Mouse (Mus musculus) kidney, postnatal 36 days (tissue): Measurements from ENCODE around the gene Tor1a.
"Not testable (repeated sequence)": the region's sequence is repeated elsewhere in the genome, so short reads cannot be mapped to it uniquely, and the experiment has no call there.

ENCODE experiments used
- DNase-seq, 2 experiments: peaks; one replicate each; pipeline ENCODE4 v3.0.0; 2021 to 2022; ENCODE audit warnings: mixed read lengths in 2 of 2

The Tor1a gene

DNA sequence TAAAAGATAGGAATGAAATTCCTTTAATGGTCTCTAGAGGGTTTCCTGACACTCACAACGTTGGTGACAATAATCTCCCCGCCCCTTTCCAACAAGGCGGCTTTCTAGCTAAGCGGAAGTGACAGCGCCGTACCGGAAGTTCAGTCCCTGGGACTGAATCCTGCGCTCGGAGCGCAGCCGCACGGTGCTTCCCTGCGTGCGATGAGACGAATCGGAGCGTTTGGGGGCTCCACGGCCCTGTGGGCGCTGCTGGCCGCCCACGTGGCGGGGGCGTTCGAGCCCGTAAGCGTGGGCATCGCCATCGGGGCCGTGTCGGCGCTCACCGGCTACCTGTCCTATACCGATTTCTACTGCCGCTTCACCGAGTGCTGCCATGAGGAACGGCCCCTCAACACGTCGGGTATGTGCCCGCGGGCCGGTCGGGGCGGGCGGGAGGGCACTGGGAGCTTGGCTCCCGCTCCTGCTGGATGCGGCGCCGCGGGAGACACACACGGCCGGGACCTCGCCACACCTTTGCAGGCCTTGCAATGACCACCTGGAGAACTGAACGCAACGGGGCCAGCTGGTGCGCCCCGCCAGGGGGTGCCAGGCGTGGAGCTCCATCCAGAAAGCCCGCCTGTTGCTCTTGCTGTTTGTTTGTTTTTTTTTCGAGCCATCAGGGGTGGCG is 14.8 kb downstream of the Tor1a start, which contains the start of gene Tor1b:
Gene Tor1b, plus strand, starts transcription at position 136 of the 667 bp plus-strand sequence.
- DNase-seq: peak; percentile 92

DNA sequence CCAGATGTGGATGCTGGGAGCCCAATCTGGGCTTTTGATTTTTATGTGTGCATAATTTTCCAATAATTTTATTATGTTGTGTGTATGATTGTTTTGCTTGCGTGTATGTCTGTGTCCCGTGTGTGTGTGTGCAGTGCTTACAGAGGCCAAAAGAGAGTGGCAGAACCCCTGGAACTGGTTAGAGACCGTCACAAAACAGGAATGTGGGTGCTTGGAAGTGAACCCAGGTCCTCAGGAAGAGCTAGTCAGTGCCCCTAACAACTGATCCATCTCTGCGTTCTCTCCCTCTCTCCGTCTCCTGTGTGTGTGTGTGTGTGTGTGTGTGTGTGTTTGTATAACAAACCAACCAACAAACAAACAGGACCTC is 15.3 kb downstream of the Tor1a start:
- no peak for DNase-seq

GRCm38 (mm10) chr2:30942603-30943011 is 25.1 kb downstream of the Tor1a start:
- peak; percentile 73 to 78 for DNase-seq

- peak in 1 of 2 experiments; percentile 40 for DNase-seq
These were observed 25.6 kb downstream of the Tor1a start for GRCm38 (mm10) chr2:30942116-30942515.

DNA sequence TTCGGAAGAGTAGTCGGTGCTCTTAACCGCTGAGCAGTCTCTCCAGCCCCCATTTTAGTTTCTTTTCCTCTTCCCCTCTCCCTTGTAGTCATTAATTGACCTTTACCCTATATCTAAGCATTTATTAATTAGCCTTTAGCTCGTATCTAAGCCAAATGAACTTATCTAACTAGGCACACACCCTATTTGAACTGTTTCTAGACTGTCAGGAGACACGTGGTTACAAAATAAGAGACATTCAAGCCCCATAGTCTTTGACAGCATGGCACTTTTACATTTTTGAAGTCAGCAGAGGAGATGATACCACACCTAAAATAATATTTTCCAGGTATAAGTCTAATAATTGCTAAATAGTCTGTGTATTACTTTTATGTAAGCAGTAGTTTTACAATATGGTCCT is 26.1 kb downstream of the Tor1a start:
- no peak for DNase-seq

DNA sequence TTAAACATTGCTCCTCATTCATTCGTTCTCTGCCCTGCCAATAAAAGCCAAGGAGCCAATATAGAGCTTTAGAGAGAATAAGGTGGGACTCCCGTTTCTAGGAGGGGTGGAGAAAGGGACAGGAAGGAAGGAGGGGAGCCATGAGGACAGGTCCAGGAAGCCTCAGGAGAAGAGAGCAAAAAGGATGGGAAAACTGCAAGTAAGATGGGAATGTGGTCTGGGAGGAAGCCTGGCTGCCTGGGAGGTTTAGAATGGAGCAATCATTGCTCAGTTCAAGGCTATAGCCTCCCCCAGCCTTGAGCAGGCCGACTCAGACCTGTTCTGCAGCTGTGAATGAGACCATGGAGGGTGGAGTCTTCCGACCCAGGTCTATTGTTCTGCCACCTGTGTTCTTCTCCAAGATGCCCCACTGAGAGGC is 29.1 kb downstream of the Tor1a start:
- no peak for DNase-seq

- DNase-seq: no peak
These were observed 30.0 kb downstream of the Tor1a start for GRCm38 (mm10) chr2:30937731-30938130.

- DNase-seq: no peak
These were observed 30.9 kb downstream of the Tor1a start for GRCm38 (mm10) chr2:30936808-30937207.

GRCm38 (mm10) chr2:30933917-30934450 is 33.7 kb downstream of the Tor1a start:
- DNase-seq: peak; percentile 72 to 85

DNA sequence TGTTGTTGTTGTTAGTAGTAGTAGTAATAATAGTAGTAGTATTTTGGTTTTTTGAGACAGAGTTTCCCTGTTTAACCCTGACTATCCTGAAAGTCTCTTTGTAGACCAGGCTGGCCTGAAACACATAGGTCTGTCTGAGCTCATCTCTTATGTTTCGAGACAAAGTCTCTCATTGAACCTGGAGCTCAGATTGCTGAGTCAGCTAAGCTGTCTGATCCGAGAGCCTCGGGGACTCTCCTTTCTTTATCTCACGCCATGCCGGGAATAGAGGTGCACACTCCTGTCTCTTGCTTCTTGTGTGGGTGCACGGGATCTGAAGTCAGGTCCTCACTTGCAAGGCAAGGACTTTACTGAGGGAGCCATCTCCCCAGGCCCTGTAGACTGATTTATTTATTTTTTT is 34.7 kb downstream of the Tor1a start:
- DNase-seq: no peak

DNA sequence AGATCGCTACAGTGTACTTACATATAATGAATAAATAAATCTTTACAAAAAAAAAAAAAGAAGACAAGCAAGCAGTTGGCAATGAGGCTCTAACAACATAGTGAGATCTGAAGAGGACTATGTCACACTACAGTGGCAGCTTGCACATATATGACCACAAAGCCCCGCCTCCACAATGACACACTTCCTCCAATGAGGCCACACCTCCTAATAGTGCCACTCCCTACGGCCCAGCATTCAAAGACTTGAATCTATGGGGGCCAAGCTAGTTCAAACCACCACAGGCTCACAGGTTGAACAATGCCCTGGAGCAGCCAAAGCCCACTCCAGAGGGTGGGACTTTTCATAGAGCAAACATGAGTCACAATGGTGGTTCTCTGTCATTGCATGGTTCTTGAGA is 35.8 kb downstream of the Tor1a start:
- no peak for DNase-seq

GRCm38 (mm10) chr2:30930846-30931245 is 36.9 kb downstream of the Tor1a start:
- not testable (repeated sequence) for DNase-seq

DNA sequence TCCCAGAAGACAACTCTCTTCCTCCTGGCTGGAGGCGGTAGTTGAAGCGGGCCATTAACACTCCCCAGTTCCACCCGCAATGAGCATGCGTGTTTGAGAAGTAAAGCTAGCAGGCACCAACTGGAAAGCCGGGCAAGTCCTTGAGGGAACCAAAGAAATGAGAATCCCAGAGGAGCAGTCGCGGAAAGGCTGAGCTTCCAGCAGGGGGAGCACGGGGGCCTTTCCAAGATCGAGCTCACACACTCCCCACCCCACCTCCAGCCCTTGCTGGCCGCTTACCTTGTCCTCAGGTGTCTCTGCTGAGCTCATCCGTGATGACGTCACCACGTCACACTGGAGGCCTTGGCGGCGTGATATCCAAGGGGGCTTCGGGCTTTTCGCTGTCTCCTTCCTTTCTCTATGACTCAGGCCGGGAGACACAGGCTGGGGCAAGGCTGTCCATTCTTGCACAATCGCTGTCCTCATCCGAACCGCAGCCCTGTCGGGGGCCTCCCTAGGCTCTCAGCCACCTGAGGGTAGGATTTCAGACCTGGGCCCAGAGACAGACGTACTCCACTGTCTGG is 38.2 kb downstream of the Tor1a start, which contains the start of gene Ptges:
Gene Ptges, minus strand, starts transcription at position 381 of the 563 bp plus-strand sequence.
- DNase-seq: peak; percentile 72 to 89

- DNase-seq: no peak
These were observed 38.7 kb downstream of the Tor1a start for GRCm38 (mm10) chr2:30928893-30929482.

DNA sequence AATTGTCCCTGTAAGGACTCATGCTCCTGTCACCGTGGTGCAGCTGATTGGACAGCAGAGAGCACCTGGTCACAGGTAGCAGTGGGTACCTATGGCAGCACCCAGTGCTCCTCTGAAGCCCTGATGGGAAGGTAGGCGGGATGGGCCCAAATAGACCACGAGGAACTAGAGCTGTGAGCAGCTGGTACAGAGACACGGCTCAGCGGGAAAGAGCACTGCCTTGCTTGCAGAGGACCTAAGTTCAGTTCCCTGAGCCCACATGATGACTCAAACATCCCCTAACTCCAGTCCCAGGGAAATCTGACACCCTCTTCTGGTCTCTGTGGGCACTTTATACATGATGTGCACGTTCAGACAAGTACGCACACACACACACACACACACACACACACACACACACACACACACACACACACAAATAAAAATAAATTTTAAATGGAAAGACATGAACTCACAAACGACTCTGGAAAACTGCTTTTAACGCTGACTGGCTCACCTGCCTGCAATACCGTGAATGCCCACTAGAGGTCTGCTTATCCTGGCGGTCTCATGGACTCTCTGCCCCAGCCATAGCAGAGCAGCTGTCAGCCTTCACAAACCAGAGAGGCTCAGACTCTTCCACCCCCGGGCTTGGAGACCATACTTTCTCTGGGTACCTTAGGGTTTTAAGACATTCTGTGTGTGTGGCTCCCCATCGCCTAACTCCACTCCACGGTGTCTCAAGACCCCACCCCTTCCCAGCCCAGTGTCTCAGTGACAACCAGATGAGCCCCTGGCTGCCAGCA is 39.7 kb downstream of the Tor1a start:
- DNase-seq: peak; percentile 76 to 95

DNA sequence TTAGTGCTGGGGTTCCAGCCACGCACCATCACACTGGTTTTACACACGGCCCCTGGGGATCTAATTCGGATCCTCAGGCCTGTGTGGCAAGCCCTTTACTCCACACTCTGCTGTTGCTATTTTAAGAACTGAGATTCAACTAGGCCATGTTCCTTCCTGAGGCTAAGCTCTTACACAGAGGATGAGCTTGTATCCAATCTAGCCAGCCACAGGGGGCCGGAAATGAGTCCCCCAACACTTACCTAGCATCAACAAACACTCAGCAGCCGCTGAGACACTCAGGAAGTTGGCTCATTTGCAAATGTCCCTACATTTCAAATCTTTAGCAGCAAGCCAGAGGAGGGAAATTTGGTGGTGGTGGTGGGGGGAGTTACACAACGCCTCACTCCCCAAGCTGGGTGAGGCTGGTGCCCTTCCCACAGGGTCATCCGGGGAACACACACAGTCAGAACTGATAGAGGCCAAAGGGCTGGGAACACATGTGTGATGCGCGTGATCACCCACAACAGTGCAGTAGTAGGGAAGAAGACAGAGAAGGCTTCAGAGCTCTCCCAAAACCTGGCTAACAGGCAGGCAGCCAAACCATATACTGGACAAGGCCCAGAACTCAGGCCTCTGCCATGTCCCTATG is 40.5 kb downstream of the Tor1a start:
- DNase-seq: no peak

- DNase-seq: no peak
These were observed 41.4 kb downstream of the Tor1a start for GRCm38 (mm10) chr2:30926381-30926780.

- no peak for DNase-seq
These were observed 42.6 kb downstream of the Tor1a start for GRCm38 (mm10) chr2:30925181-30925580.

- no peak for DNase-seq
These were observed 44.6 kb downstream of the Tor1a start for GRCm38 (mm10) chr2:30923099-30923498.

- DNase-seq: no peak
These were observed 47.5 kb downstream of the Tor1a start for GRCm38 (mm10) chr2:30920216-30920615.

DNA sequence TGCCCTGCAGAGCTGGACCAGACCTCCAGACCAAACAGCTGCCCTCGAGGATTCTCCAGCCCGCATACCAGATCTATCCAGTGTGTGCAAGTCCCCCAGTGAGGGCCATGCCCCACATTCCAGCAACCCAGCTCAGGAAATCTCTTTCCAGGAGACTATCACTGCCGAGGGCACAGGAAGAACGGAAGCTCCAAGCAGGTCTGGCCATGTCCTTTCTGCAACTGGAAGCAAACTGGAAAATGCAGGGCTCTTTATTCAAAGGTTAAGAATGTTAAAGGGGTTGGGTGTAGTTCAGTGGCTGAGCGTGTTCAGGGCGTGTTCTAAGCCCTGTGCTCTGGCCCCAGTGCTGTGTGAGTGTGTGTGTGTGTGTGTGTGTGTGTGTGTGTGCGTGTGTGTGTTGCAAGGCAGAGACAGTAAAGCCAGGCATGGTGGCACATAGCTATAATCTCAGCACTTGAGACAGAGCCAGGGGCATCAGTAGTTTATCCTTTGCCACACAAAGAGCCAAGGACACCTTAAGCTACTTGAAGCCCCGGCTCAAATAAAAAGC is 48.9 kb downstream of the Tor1a start:
- no peak for DNase-seq

DNA sequence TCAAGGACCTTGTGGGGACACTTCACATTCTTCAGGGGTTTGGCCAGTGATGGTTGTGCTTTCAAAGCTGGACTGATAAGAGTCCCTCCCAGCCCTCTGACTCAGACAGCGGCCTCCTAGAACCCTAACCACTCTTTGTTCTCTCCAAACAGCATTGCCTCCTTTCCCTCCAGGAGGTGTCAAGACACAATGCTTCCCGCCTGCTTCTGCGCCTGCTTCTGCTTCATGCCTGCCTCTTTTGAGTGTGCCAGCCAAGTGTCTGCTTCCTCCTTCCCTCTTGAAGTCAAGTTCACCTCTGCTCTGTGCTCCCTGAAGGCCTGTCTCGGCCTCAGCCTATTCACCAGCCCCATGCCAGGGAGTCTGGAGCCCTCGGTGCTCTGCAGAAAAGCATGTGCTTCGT is 49.6 kb downstream of the Tor1a start:
- no peak for DNase-seq
